Mouse (Mus musculus) midbrain, embryonic 11.5 days (tissue): Measurements from ENCODE around the gene Cabp4. TPM values are rescaled to one million over a fixed set of nuclear protein-coding genes. Genes with fewer than 3 reads are reported as not detected.
A peak's percentile ranks its signal among the peaks of the same experiment; 100 is the strongest.
"Not testable (repeated sequence)": the region's sequence is repeated elsewhere in the genome, so short reads cannot be mapped to it uniquely, and the experiment has no call there.

Experiments
- ATAC-seq: fragments of 200-750 bp; cut with Nextera tagmentation; 2 replicates; pipeline ENCODE4 v1.8.0; 2017; ENCODE audit warnings: moderate TSS enrichment, moderate library complexity; ENCODE audit not compliant: low FRiP score
- DNase-seq: peaks from one replicate; pipeline ENCODE4 v3.0.0; 2015; ENCODE audit warnings: low spot score; ENCODE audit errors: missing footprints
- H3K27ac ChIP-seq: fragments of 300-500 bp; sonication (generic); 2 replicates; pipeline ENCODE4 v1.5.1; 2014; ENCODE audit warnings: low read depth, low read length
- H3K27me3 ChIP-seq: fragments of 300-500 bp; sonication (generic); 2 replicates; pipeline ENCODE4 v1.6.1; 2014; ENCODE audit warnings: mild to moderate bottlenecking, low read length, moderate library complexity, mixed read lengths; ENCODE audit not compliant: control insufficient read depth, insufficient read depth
- H3K36me3 ChIP-seq: fragments of 300-500 bp; sonication (generic); 2 replicates; pipeline ENCODE4 v1.6.1; 2014; ENCODE audit warnings: mild to moderate bottlenecking, low read length, moderate library complexity, mixed read lengths; ENCODE audit not compliant: control insufficient read depth, insufficient read depth
- H3K4me1 ChIP-seq: fragments of 300-500 bp; sonication (generic); 2 replicates; pipeline ENCODE4 v1.6.1; 2014; ENCODE audit warnings: low read length; ENCODE audit not compliant: control insufficient read depth, insufficient read depth
- H3K4me2 ChIP-seq: fragments of 300-500 bp; sonication (generic); 2 replicates; pipeline ENCODE4 v1.6.1; 2014; ENCODE audit warnings: mild to moderate bottlenecking, moderate library complexity
- H3K4me3 ChIP-seq: fragments of 300-500 bp; sonication (generic); 2 replicates; pipeline ENCODE4 v1.5.1; 2014; ENCODE audit warnings: low read depth, low read length
- H3K9ac ChIP-seq: fragments of 300-500 bp; sonication (generic); 2 replicates; pipeline ENCODE4 v1.6.1; 2014; ENCODE audit warnings: low read length
- H3K9me3 ChIP-seq: fragments of 300-500 bp; sonication (generic); 2 replicates; pipeline ENCODE4 v1.6.1; 2016; ENCODE audit warnings: low read length; ENCODE audit not compliant: control insufficient read depth
- WGBS: fragments of 180-500 bp; shearing (Covaris S2); extraction: QIAGEN DNeasy Blood & Tissue Kit; methylation state at CpG from one replicate; pipeline ENCODE4 v1.1.7; 2014; 5-methylcytosine and 5-hydroxymethylcytosine counted together
- polyA plus RNA-seq: library from polyadenylated mRNA; unstranded; fragments of >200 nt; fragmentation: Nextera tagmentation; extraction: Ambion mirVana; gene quantifications from 2 replicates; pipeline ENCODE4 v1.2.1, GENCODE M21; 2014

Cabp4 gene
- polyA plus RNA-seq, 1 experiment from 2014 or later = not detected

- peaks cover 4% of the 10 kb centered on the region for H3K36me3 ChIP-seq
- H3K4me3 ChIP-seq = no peak overlapping the region
- no peak overlapping the region for H3K4me2 ChIP-seq
- H3K4me1 ChIP-seq = no peaks in the 10 kb centered on the region
- H3K9me3 ChIP-seq = no peaks in the 10 kb centered on the region
- no peak overlapping the region for H3K9ac ChIP-seq
- H3K27me3 ChIP-seq = no peaks in the 10 kb centered on the region
- WGBS = 85% methylated on average over 4 of the region's 4 CpGs
- no peak overlapping the region for H3K27ac ChIP-seq
- ATAC-seq (no peak), DNase-seq (no peak)
Measured at GRCm38 (mm10) chr19:4134354-4134753, 9.5 kb downstream of the Cabp4 start.

GRCm38 (mm10) chr19:4131768-4132167, 12.1 kb downstream of the Cabp4 start:
- H3K36me3 ChIP-seq = peaks cover 8% of the 10 kb centered on the region
- no peak for ATAC-seq
- WGBS = 91% methylated on average over 2 of the region's 2 CpGs

GRCm38 (mm10) chr19:4131075-4131474, 12.8 kb downstream of the Cabp4 start:
- Histone ChIP-seq H3K27ac (no peak overlapping the region), H3K27me3 (no peaks in the 10 kb centered on the region), H3K9ac (no peak overlapping the region), H3K36me3 (peaks cover 8% of the 10 kb centered on the region), H3K4me1 (peaks cover 8% of the 10 kb centered on the region), H3K4me3 (no peak overlapping the region), H3K4me2 (no peak overlapping the region), H3K9me3 (no peaks in the 10 kb centered on the region)
- ATAC-seq (no peak), DNase-seq (peak; percentile 57)
- WGBS = 95% methylated on average over 5 of the region's 5 CpGs

More at GRCm38 (mm10) chr19:4131768-4132167, 12.1 kb downstream of the Cabp4 start:
- peaks cover 3% of the 10 kb centered on the region for H3K4me1 ChIP-seq
- no peak for DNase-seq
- H3K27ac ChIP-seq = no peak overlapping the region
- H3K9ac ChIP-seq = no peak overlapping the region
- no peaks in the 10 kb centered on the region for H3K27me3 ChIP-seq
- no peaks in the 10 kb centered on the region for H3K9me3 ChIP-seq
- H3K4me3 ChIP-seq = no peak overlapping the region
- H3K4me2 ChIP-seq = no peak overlapping the region

GRCm38 (mm10) chr19:4130106-4130505, 13.7 kb downstream of the Cabp4 start:
- Histone ChIP-seq H3K36me3 (peaks cover 8% of the 10 kb centered on the region), H3K4me3 (no peak overlapping the region), H3K4me1 (peaks cover 9% of the 10 kb centered on the region), H3K27me3 (no peaks in the 10 kb centered on the region), H3K9me3 (no peaks in the 10 kb centered on the region), H3K4me2 (no peak overlapping the region), H3K27ac (no peak overlapping the region), H3K9ac (no peak overlapping the region)
- ATAC-seq (no peak), DNase-seq (peak; percentile 31)
- 91% methylated on average over 4 of the region's 4 CpGs for WGBS

- Histone ChIP-seq H3K9ac (no peak overlapping the region), H3K36me3 (peaks cover 8% of the 10 kb centered on the region)
Measured at GRCm38 (mm10) chr19:4129462-4129861, 14.4 kb downstream of the Cabp4 start.

GRCm38 (mm10) chr19:4126759-4127495, 16.9 kb downstream of the Cabp4 start:
- Histone ChIP-seq H3K4me1 (peaks cover 11% of the 10 kb centered on the region), H3K4me3 (peak overlapping the region; percentile 67), H3K9ac (peak overlapping the region; percentile 86), H3K27me3 (no peaks in the 10 kb centered on the region), H3K27ac (no peak overlapping the region), H3K36me3 (peaks cover 8% of the 10 kb centered on the region), H3K4me2 (peak overlapping the region; percentile 77), H3K9me3 (no peaks in the 10 kb centered on the region)
- DNase-seq = peak; percentile 64
- 68% methylated on average over 7 of the region's 7 CpGs for WGBS
- ATAC-seq = no peak

More at GRCm38 (mm10) chr19:4129462-4129861, 14.4 kb downstream of the Cabp4 start:
- peaks cover 11% of the 10 kb centered on the region for H3K4me1 ChIP-seq
- H3K27me3 ChIP-seq = no peaks in the 10 kb centered on the region
- H3K4me2 ChIP-seq = no peak overlapping the region
- ATAC-seq (no peak), DNase-seq (peak; percentile 31)
- 96% methylated on average over 7 of the region's 7 CpGs for WGBS
- H3K4me3 ChIP-seq = no peak overlapping the region
- no peak overlapping the region for H3K27ac ChIP-seq
- no peaks in the 10 kb centered on the region for H3K9me3 ChIP-seq

- Histone ChIP-seq H3K4me1 (peaks cover 11% of the 10 kb centered on the region), H3K9me3 (no peaks in the 10 kb centered on the region), H3K4me3 (peak within 1 kb of the TSS; percentile 67), H3K4me2 (peak within 1 kb of the TSS; percentile 77), H3K9ac (peak within 1 kb of the TSS; percentile 86), H3K27me3 (no peaks in the 10 kb centered on the region), H3K27ac (peak within 1 kb of the TSS; percentile 25; the same call in 1 of the 2 replicates), H3K36me3 (peaks cover 4% of the 10 kb centered on the region)
- under 1% methylated on average over 60 of the region's 64 CpGs for WGBS
- DNase-seq (peak; percentile 99), ATAC-seq (peak; percentile 95)
Measured at GRCm38 (mm10) chr19:4125741-4126696, 17.8 kb downstream of the Cabp4 start, which contains the start of gene Aip. Gene Aip (minus strand): TSS chr19:4125858.

- Histone ChIP-seq H3K9ac (peak overlapping the region; percentile 47; the same call in 1 of the 2 replicates), H3K4me2 (peak overlapping the region; percentile 77), H3K4me3 (peak overlapping the region; percentile 67), H3K4me1 (peaks cover 16% of the 10 kb centered on the region)
- WGBS = 25% methylated on average over 2 of the region's 4 CpGs
- not testable (repeated sequence) for H3K9me3 ChIP-seq, H3K27ac ChIP-seq, H3K27me3 ChIP-seq, H3K36me3 ChIP-seq, DNase-seq
- ATAC-seq = peak; percentile 60; the same call in 1 of the 2 replicates
Measured at GRCm38 (mm10) chr19:4125268-4125667, 18.6 kb downstream of the Cabp4 start.
